Mouse (Mus musculus) heart, embryonic 11.5 days (tissue): ENCODE data around the gene Hist1h4m. TPM values are rescaled to one million over a fixed set of nuclear protein-coding genes. Genes with fewer than 3 reads are reported as not detected.
"Not testable (repeated sequence)": the region's sequence is repeated elsewhere in the genome, so short reads cannot be mapped to it uniquely, and the experiment has no call there.

Experiments
- ATAC-seq: fragments of 200-750 bp; cut with Nextera tagmentation; replicated peaks from 2 replicates; pipeline ENCODE4 v1.8.0; 2017; ENCODE audit warnings: moderate library complexity; ENCODE audit not compliant: insufficient number of reproducible peaks, low FRiP score, low TSS enrichment
- H3K27ac ChIP-seq: fragments of 300-500 bp; sonication (generic); 2 replicates; pipeline ENCODE4 v1.5.1; 2014; ENCODE audit warnings: mild to moderate bottlenecking, low read depth, low read length
- H3K27me3 ChIP-seq: fragments of 300-500 bp; sonication (generic); 2 replicates; pipeline ENCODE4 v1.6.1; 2014; ENCODE audit warnings: mild to moderate bottlenecking, low read length, mixed read lengths; ENCODE audit not compliant: control insufficient read depth, insufficient read depth
- H3K36me3 ChIP-seq: fragments of 300-500 bp; sonication (generic); 2 replicates; pipeline ENCODE4 v1.6.1; 2014; ENCODE audit warnings: mild to moderate bottlenecking, low read length, moderate library complexity, mixed read lengths; ENCODE audit not compliant: control insufficient read depth, insufficient read depth
- H3K4me1 ChIP-seq: fragments of 300-500 bp; sonication (generic); 2 replicates; pipeline ENCODE4 v1.6.1; 2014; ENCODE audit warnings: low read length; ENCODE audit not compliant: control insufficient read depth, insufficient read depth
- H3K4me2 ChIP-seq: fragments of 300-500 bp; sonication (generic); 2 replicates; pipeline ENCODE4 v1.6.1; 2014; ENCODE audit warnings: mild to moderate bottlenecking, moderate library complexity
- H3K4me3 ChIP-seq: fragments of 300-500 bp; sonication (generic); 2 replicates; pipeline ENCODE4 v1.5.1; 2014; ENCODE audit warnings: low read depth, low read length
- H3K9ac ChIP-seq: fragments of 300-500 bp; sonication (generic); 2 replicates; pipeline ENCODE4 v1.6.1; 2014; ENCODE audit warnings: mild to moderate bottlenecking, low read depth, low read length, moderate library complexity
- H3K9me3 ChIP-seq: fragments of 300-500 bp; sonication (generic); replicated peaks from 2 replicates; pipeline ENCODE4 v1.6.1; 2016; ENCODE audit warnings: low read length; ENCODE audit not compliant: control insufficient read depth
- WGBS: fragments of 180-500 bp; shearing (Covaris S2); extraction: QIAGEN DNeasy Blood & Tissue Kit; methylation state at CpG from one replicate; pipeline ENCODE4 v1.1.7; 2014; ENCODE audit not compliant: insufficient replicate concordance; 5-methylcytosine and 5-hydroxymethylcytosine counted together
- polyA plus RNA-seq: library from polyadenylated mRNA; unstranded; fragments of >200 nt; fragmentation: Nextera tagmentation; extraction: Ambion mirVana; gene quantifications from 2 replicates; pipeline ENCODE4 v1.2.1, GENCODE M21; 2014

Hist1h4m gene
- polyA plus RNA-seq: not detected in 2 replicates

GRCm38 (mm10) chr13:21811539-21811938, at the start of gene Hist1h4m:
Hist1h4m (plus strand) TSS chr13:21811746.
- H3K27me3 ChIP-seq, H3K36me3 ChIP-seq, H3K9ac ChIP-seq, H3K4me1 ChIP-seq, H3K27ac ChIP-seq, H3K4me3 ChIP-seq, H3K9me3 ChIP-seq: not testable (repeated sequence)
- WGBS: no CpG with 5 or more reads among the region's 24 CpGs
- ATAC-seq: peak; percentile 69
- peak within 1 kb of the TSS; percentile 42 for H3K4me2 ChIP-seq

GRCm38 (mm10) chr13:21778814-21779766, 32.5 kb upstream of the Hist1h4m start:
- no peaks in the 10 kb centered on the region for H3K36me3 ChIP-seq
- peaks cover 8% of the 10 kb centered on the region; the same call in 1 of the 2 replicates for H3K4me1 ChIP-seq
- peak overlapping the region; percentile 67 for H3K4me3 ChIP-seq
- ATAC-seq: peak; percentile 73
- peak overlapping the region; percentile 97 for H3K4me2 ChIP-seq
- peak overlapping the region; percentile 96 for H3K27ac ChIP-seq
- H3K9ac ChIP-seq: peak overlapping the region; percentile 93
- no peaks in the 10 kb centered on the region for H3K9me3 ChIP-seq
- H3K27me3 ChIP-seq: no peaks in the 10 kb centered on the region
- 8% methylated on average over 33 of the region's 33 CpGs for WGBS

- Histone ChIP-seq H3K4me3 (peak within 1 kb of the TSS; percentile 67), H3K4me2 (peak within 1 kb of the TSS; percentile 97), H3K27me3 (no peaks in the 10 kb centered on the region), H3K36me3 (no peaks in the 10 kb centered on the region), H3K27ac (peak within 1 kb of the TSS; percentile 96), H3K9me3 (no peaks in the 10 kb centered on the region), H3K9ac (peak within 1 kb of the TSS; percentile 93), H3K4me1 (peaks cover 13% of the 10 kb centered on the region; the same call in 1 of the 2 replicates)
- peak; percentile 52 for ATAC-seq
- WGBS: under 1% methylated on average over 44 of the region's 44 CpGs
These were observed 31.5 kb upstream of the Hist1h4m start, which contains the start of gene Hist1h1b for GRCm38 (mm10) chr13:21779767-21780731. Hist1h1b (minus strand) TSS chr13:21780625.

GRCm38 (mm10) chr13:21781021-21781555, 30.5 kb upstream of the Hist1h4m start:
- Histone ChIP-seq H3K27ac (peak overlapping the region; percentile 96; the same call in 1 of the 2 replicates), H3K4me3 (peak overlapping the region; percentile 67), H3K4me2 (peak overlapping the region; percentile 97), H3K36me3 (no peaks in the 10 kb centered on the region), H3K9me3 (no peaks in the 10 kb centered on the region), H3K4me1 (peaks cover 13% of the 10 kb centered on the region; the same call in 1 of the 2 replicates), H3K9ac (peak overlapping the region; percentile 93), H3K27me3 (no peaks in the 10 kb centered on the region)
- no peak for ATAC-seq
- WGBS: 45% methylated on average over 6 of the region's 6 CpGs

GRCm38 (mm10) chr13:21781639-21782038, 29.9 kb upstream of the Hist1h4m start:
- H3K9ac ChIP-seq: no peak overlapping the region
- no peak overlapping the region for H3K4me2 ChIP-seq
- H3K4me3 ChIP-seq: no peak overlapping the region
- ATAC-seq: no peak
- H3K9me3 ChIP-seq: no peaks in the 10 kb centered on the region
- 93% methylated on average over 1 of the region's 1 CpGs for WGBS
- 0 out of 2 replicates have a peak overlapping the region, but pooled peaks have one; percentile 35 for H3K27ac ChIP-seq
- no peaks in the 10 kb centered on the region for H3K27me3 ChIP-seq
- H3K4me1 ChIP-seq: peaks cover 13% of the 10 kb centered on the region; the same call in 1 of the 2 replicates
- H3K36me3 ChIP-seq: no peaks in the 10 kb centered on the region

GRCm38 (mm10) chr13:21782361-21783254, 28.9 kb upstream of the Hist1h4m start:
- ATAC-seq, H3K27me3 ChIP-seq, H3K36me3 ChIP-seq, H3K9me3 ChIP-seq: not testable (repeated sequence)
- peak overlapping the region; percentile 87 for H3K27ac ChIP-seq
- H3K4me3 ChIP-seq: peak overlapping the region; percentile 39
- peaks cover 13% of the 10 kb centered on the region; the same call in 1 of the 2 replicates for H3K4me1 ChIP-seq
- H3K4me2 ChIP-seq: peak overlapping the region; percentile 75
- WGBS: 2% methylated on average over 17 of the region's 35 CpGs
- H3K9ac ChIP-seq: peak overlapping the region; percentile 76

- peak within 1 kb of the TSS; percentile 87 for H3K27ac ChIP-seq
- 0% methylated on average over 13 of the region's 20 CpGs for WGBS
- ATAC-seq: peak; percentile 64
These were observed 28.3 kb upstream of the Hist1h4m start, which contains the start of gene Hist1h3i for GRCm38 (mm10) chr13:21783255-21783617. Hist1h3i (minus strand) TSS chr13:21783370.

More at GRCm38 (mm10) chr13:21783255-21783617, 28.3 kb upstream of the Hist1h4m start, which contains the start of gene Hist1h3i:
- H3K27me3 ChIP-seq: no peaks in the 10 kb centered on the region
- peaks cover 13% of the 10 kb centered on the region; the same call in 1 of the 2 replicates for H3K4me1 ChIP-seq
- H3K9me3 ChIP-seq: no peaks in the 10 kb centered on the region
- no peaks in the 10 kb centered on the region for H3K36me3 ChIP-seq
- H3K4me3 ChIP-seq: peak within 1 kb of the TSS; percentile 39
- H3K4me2 ChIP-seq: peak within 1 kb of the TSS; percentile 75
- H3K9ac ChIP-seq: peak within 1 kb of the TSS; percentile 76
